Mouse (Mus musculus) spleen, adult 18-20 months (tissue): ENCODE results near the gene Hdac4.

Experiments
- DNase-seq, 2 experiments: peaks; one replicate each; pipeline ENCODE4 v3.0.0; 2022; ENCODE audit warnings: mixed read lengths in 2 of 2

The Hdac4 gene

DNA sequence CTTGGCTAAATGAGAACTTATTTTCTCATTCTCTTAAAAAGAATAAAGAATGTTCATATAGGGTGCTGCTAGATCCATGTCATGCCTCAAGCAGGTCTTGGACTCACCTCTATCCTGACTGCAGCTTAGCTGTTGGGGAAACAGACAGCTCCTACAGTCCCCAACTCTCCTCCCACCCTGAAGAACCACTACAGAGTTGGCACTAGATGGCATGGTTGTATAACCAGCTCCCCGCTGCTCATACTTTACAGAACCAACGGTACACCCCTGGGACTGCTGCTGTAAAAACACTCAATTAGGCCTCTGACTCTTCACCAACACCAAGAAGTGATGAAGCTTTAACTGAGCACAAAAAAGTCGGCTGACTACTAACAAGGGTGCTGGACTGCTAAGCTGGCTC, 235.6 kb downstream of the Hdac4 start:
- DNase-seq, result no peak

DNA sequence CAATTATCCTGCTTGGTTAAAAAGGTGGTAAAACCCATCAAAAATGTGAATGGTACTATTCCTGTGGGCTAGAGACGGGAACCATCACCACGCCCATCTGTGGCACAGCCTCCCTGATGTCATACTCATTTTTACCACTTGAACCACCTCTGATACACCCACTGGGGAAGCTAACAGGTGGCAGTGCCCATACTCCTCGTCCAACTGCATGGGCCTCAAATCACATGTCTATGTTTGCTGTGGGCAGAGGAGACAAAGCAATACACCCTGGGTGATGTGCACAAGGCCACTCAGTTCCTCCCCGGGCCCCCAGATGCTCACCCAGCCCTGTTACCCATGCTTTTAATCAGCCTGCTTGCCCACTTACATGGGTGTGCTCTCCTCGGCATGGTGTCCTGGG, 236.5 kb downstream of the Hdac4 start:
- DNase-seq, result no peak

GRCm38 (mm10) chr1:91956229-91956628, 239.3 kb downstream of the Hdac4 start:
- DNase-seq, result no peak

DNA sequence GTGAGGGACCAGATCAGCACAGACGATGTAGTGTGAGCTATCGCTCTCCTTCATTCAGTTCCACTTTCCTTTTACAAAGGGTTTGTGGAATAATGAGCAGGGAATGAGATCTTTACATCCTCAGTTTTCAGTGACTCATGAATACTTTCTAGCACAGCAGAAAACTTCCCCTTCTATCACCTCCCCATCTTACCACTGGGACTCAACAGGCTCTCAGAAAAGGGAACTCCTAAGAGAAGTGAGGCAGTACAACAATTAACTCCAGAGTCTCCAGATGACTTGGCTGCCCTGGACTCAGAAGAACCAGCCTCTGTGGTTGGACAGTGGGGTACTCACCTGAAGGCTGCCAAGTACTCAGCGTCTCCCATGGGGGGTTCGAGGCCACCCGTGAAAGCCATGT, 240.5 kb downstream of the Hdac4 start:
- no peak for DNase-seq

GRCm38 (mm10) chr1:91952912-91953311, 242.6 kb downstream of the Hdac4 start:
- DNase-seq, result no peak

DNA sequence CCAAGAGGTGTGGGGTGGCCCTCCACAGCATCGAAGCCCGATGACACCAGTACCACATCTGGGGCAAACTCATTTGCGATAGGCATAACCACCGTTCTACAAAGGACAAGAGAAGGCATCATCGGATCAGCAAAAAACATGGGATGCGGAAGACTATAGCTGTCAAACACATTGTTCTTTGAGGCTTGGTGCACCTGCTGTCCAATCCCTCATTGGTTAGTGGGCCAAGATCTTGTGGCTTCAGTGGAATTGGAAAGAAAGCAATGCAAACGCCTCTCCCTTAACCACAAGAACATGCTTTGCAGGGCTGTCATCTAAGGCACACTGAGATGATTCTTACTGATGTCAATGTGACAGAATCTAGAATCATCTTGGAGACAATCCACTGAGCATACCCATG, 248.1 kb downstream of the Hdac4 start:
- DNase-seq, result no peak

DNA sequence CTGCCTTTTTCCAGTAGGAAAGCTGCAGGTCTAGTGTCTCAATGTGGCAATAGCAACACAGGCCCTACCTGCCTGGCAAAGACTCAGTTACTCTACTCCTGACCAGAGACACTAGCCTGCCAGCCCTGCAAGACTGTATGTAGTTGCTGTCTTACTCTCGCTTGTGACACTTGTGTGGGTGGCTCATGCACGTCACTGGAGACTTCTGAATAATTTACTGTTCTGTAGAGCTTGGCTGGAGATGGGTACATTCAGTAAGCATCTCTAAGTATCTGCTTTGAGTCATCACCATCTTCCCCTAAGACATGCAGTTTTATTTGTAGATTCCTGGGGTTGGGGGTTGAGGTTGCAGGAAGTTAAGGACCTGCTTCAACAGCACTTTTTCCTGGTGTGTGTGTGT, 252.9 kb downstream of the Hdac4 start:
- DNase-seq, result no peak

- no peak for DNase-seq
Observed at GRCm38 (mm10) chr1:91942031-91942430, 253.5 kb downstream of the Hdac4 start.

DNA sequence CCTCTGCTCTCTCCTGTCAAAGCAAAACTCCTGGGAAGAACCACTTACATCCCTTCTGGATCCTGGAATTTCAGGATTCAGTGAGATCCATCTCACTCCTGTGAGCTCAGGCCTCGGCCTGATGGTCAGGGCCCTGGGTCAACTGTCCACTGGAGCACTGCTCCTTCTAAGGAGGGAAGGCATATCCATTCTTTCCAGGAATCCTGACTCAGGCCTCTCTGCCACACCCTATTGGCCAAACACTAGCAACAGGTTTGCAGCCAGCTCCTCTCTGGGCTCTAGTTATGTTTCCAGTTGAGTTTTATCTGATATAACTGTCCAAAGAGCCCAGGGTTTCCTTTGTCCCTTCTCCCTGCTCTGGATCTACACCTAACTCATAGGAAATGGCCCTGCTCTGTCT, 254.4 kb downstream of the Hdac4 start:
- no peak for DNase-seq

GRCm38 (mm10) chr1:91935171-91935570, 260.3 kb downstream of the Hdac4 start:
- no peak for DNase-seq

- DNase-seq, result no peak
Observed at GRCm38 (mm10) chr1:91933681-91934080, 261.8 kb downstream of the Hdac4 start.

GRCm38 (mm10) chr1:91932221-91932620, 263.3 kb downstream of the Hdac4 start:
- no peak for DNase-seq

DNA sequence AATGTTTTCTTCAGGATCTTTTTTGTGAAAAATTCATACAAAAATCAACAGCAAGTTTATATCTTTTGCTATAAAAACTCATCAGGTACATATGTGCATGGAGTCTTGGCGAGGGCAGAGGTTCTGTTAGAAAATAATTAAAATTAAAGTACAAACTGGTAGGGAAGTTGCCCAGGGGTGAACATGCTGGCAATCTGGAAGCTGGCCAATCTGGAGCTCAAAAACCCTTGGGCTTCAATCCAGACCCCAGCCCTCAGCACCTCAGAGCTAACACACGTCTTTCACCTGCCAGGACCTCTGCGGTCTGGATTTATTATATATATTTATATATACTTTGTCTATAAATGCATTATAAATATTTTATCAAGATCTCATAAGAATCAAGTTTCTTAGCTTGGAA, 263.7 kb downstream of the Hdac4 start:
- DNase-seq, result no peak

GRCm38 (mm10) chr1:91931196-91931595, 264.3 kb downstream of the Hdac4 start:
- no peak for DNase-seq

GRCm38 (mm10) chr1:91929051-91929450, 266.4 kb downstream of the Hdac4 start:
- DNase-seq, result no peak

DNA sequence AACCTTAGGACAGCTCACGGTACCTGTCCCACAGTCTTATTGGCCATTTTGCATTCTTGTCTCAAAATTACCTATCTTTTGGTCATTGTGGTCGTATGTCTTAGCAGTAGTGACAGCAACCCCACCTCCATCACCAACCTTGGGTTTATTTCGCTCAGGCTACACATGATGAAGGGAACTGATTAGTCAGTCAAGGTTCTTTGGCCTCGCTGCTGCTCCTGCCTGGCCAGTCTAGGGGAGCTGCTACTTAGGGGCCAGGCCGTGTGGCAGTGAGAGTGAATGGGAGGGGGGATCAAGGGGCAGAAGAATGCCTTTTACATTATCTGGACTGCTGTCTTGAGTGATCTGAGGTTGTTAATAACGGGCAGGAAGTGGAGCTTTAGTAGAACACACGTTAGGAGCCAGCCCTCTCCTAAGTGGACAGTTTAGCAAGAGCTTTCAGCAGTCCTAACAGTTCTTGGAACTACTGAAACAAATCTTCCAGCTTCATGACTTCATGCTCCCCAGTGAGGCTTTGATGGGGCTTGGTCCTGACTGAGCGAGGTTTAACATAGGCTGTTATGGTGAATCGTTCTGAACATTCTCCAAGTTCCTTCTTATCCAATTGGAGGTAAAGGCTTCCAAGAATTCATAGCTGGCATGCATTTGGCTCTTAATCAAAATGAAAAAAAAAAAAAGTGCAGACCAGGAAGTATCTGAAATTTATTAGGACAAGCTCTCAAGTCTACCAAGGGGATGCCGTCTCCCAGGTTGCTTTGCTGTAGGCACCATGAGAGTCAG, 267.8 kb downstream of the Hdac4 start:
- no peak for DNase-seq

GRCm38 (mm10) chr1:91923567-91923966, 271.9 kb downstream of the Hdac4 start:
- no peak for DNase-seq

GRCm38 (mm10) chr1:91922235-91923152, 273.0 kb downstream of the Hdac4 start:
- no peak for DNase-seq

DNA sequence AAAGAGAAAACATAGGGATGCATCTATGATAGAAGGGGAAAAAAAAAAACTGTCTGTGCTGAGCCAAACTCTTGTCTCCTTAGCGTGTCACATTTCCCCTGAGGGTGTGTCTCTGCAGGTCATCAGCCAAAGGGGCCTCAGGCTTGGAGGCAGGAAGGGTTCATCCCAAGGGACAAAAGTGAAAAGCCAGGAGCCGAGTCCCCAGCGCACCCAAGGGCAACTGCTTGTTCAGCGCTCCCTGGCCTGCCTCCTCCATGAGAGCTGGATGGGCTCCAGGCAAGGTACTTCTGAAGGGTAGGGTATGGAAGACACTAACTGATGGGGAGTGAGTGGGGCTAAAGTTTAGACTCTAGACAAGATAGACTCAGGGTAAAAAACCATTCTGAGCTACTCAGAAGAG, 273.8 kb downstream of the Hdac4 start:
- DNase-seq, result no peak

- no peak for DNase-seq
Observed at GRCm38 (mm10) chr1:91921279-91921678, 274.2 kb downstream of the Hdac4 start.

DNA sequence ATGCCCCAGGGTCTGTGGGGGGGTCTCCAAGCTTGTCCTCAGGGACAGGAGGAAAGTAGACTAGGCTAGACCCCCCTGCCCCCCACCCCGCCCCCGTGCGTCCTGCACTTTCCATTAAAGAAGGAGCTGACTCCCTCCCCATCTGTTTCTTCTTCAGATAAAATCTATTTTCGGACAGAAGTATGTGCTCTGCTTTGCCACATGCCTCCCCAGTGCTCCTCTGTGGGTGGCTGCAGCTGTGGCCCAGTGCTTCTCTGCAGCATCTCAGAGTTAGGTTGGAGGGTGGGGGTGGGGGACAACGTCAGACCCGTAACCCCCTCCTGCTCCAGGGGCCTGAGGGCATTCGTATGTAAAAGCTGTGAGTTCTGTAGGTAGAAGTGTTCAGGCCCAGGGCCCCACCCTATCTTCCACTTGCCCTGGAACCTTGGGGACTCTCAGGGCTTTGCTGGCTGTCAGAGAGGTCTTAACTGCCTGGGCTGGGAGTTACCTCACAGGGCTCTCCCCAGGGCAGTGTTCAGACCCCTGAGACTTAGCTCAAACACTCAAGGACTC, 275.4 kb downstream of the Hdac4 start:
- no peak for DNase-seq

DNA sequence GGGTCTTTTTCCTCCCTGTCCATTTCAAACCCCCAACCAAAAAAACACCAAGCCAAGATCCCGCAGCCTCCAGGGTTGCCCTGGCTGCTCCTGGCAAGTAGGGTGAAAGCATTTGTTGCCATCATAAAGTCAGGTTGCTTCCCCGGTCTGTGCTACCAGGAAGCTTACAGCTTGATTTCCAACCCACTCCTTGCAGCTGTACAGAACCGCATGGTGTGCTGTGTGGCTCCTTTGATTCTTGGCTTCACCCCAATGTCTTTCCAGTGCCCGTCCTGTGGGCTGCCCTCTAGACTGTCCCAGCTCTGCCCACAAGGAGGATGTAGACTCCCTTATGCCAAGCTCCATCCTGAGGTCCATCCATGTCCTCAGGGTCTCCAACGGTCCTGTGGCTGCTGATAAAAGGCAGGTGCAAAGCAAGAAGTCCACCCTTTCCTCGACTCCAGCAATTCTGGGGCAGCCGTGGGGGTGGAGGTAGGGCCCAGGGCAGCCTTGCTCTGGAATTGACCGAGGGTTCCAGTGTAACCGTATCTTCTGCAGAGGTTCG, 277.2 kb downstream of the Hdac4 start:
- no peak for DNase-seq

- no peak for DNase-seq
Observed at GRCm38 (mm10) chr1:91917596-91917995, 277.9 kb downstream of the Hdac4 start.
